Mouse (Mus musculus) frontal cortex, adult 2 months (tissue): Measurements from ENCODE around the gene Ccdc81. TPM values are rescaled to one million over a fixed set of nuclear protein-coding genes. Genes with fewer than 3 reads are reported as not detected.

ENCODE experiments used
- polyA plus RNA-seq: library from polyadenylated mRNA; depleted of rRNA; stranded (reverse); fragments of >200 nt; gene quantifications from 2 replicates; pipeline ENCODE4 v1.2.3, GENCODE M21; 2012; rRNA removed

Ccdc81 gene
- polyA plus RNA-seq, 1 experiment: 1.1 TPM

Other genes with a start within 250 kb of the Ccdc81 start
- gene Hikeshi, start 37.6 kb upstream of the Ccdc81 start, polyA plus RNA-seq: 71.8 and 73.7 TPM in 2 replicates
- gene Eed, start 77.4 kb upstream of the Ccdc81 start, polyA plus RNA-seq: 29.9 and 31.5 TPM in 2 replicates
- 115 and 118 TPM in 2 replicates for gene Picalm, start 226.6 kb upstream of the Ccdc81 start, polyA plus RNA-seq